Mouse (Mus musculus): Measurements from ENCODE around the gene Asb14. TPM values are rescaled to one million over a fixed set of nuclear protein-coding genes. Genes with fewer than 3 reads are reported as not detected.

Gene Asb14
- polyA plus RNA-seq (2017; shearing (Covaris generic)), result 0.26 TPM

DNA sequence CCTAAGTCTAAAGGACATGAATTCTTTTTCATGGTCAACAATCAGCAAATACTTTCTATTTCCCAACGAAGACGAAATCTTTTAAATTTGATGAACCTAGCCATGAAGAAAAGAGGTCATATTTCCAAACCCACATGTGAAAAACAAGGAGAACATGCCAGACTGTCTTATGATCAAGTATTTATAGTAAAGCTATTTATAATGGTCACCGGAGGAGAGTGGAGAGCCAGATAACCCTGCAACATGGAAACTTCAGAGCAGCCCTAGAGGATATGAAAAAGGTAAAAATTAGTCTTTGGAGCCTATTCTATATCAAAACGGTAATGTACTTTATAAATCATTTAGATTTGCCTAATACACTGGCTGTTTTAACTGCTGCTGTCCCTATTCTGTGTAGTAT lies at the start of gene Asb14:
Asb14 (plus strand) TSS at position 166 of the 400 bp plus-strand sequence.

Other genes with a start within 250 kb of the Asb14 start
- gene Pde12, start 224.7 kb upstream of the Asb14 start, polyA plus RNA-seq (2017; shearing (Covaris generic)), result 14.8 TPM
- 0.06 TPM for gene Dnah12, start 201.3 kb upstream of the Asb14 start, polyA plus RNA-seq (2017; shearing (Covaris generic))
- gene Appl1, start 76.7 kb downstream of the Asb14 start, polyA plus RNA-seq (2017; shearing (Covaris generic)), result 53.7 TPM
- gene Hesx1, start 99.9 kb downstream of the Asb14 start, polyA plus RNA-seq (2017; shearing (Covaris generic)), result 1.3 TPM
- 0.34 TPM for gene Il17rd, start 144.4 kb downstream of the Asb14 start, polyA plus RNA-seq (2017; shearing (Covaris generic))
- gene Arhgef3, start 220.3 kb downstream of the Asb14 start, polyA plus RNA-seq (2017; shearing (Covaris generic)), result 254 TPM

Data from CD4-positive, CD25-positive, alpha-beta regulatory T cell (primary cell).